Mouse (Mus musculus): ENCODE results near the gene S100a10. TPM values are rescaled to one million over a fixed set of nuclear protein-coding genes. Genes with fewer than 3 reads are reported as not detected.
A peak's percentile ranks its signal among the peaks of the same experiment; 100 is the strongest.
"Not testable (repeated sequence)": the region's sequence is repeated elsewhere in the genome, so short reads cannot be mapped to it uniquely, and the experiment has no call there.

Gene S100a10
- polyA plus RNA-seq, 1 experiment = 468 TPM

- peaks cover 5% of the 10 kb centered on the region for H3K9me3 ChIP-seq (replicated peaks; ENCODE audit: control insufficient read depth, insufficient read depth, low read length, poor library complexity, severe bottlenecking)
- peaks cover 4% of the 10 kb centered on the region for H3K4me1 ChIP-seq (ENCODE audit: control insufficient read depth, insufficient read depth, low read length)
- no peak overlapping the region for H3K9ac ChIP-seq (ENCODE audit: low read depth, poor library complexity, severe bottlenecking)
- H3K4me3 ChIP-seq (ENCODE audit: low read depth, low read length) = no peak overlapping the region
- H3K36me3 ChIP-seq (ENCODE audit: control insufficient read depth, insufficient read depth, low read length, poor library complexity, severe bottlenecking) = no peaks in the 10 kb centered on the region
- TF ChIP-seq CTCF (IDR thresholded peaks at IDR 0.05; ENCODE audit: low read depth, low read length) (no peak), POLR2A (IDR thresholded peaks at IDR 0.05; ENCODE audit: insufficient read depth, low read length) (no peak)
- no peak overlapping the region for H3K27ac ChIP-seq (ENCODE audit: insufficient read depth, low read length)
- no peaks in the 10 kb centered on the region for H3K27me3 ChIP-seq (ENCODE audit: control insufficient read depth, insufficient read depth, low read length, poor library complexity, severe bottlenecking)
Observed at GRCm38 (mm10) chr3:93597970-93598369, 43.1 kb downstream of the S100a10 start.

- Histone ChIP-seq H3K9me3 (replicated peaks; ENCODE audit: control insufficient read depth, insufficient read depth, low read length, poor library complexity, severe bottlenecking) (peaks cover 5% of the 10 kb centered on the region), H3K27ac (ENCODE audit: insufficient read depth, low read length) (no peak overlapping the region), H3K9ac (ENCODE audit: low read depth, poor library complexity, severe bottlenecking) (no peak overlapping the region), H3K36me3 (ENCODE audit: control insufficient read depth, insufficient read depth, low read length, poor library complexity, severe bottlenecking) (no peaks in the 10 kb centered on the region), H3K27me3 (ENCODE audit: control insufficient read depth, insufficient read depth, low read length, poor library complexity, severe bottlenecking) (no peaks in the 10 kb centered on the region), H3K4me1 (ENCODE audit: control insufficient read depth, insufficient read depth, low read length) (peaks cover 4% of the 10 kb centered on the region), H3K4me3 (ENCODE audit: low read depth, low read length) (no peak overlapping the region)
- TF ChIP-seq CTCF (IDR thresholded peaks at IDR 0.05; ENCODE audit: low read depth, low read length) = no peak
- no peak for TF ChIP-seq EP300 (IDR thresholded peaks at IDR 0.05; ENCODE audit: insufficient read depth, low read depth, low read length)
- no peak for TF ChIP-seq POLR2A (IDR thresholded peaks at IDR 0.05; ENCODE audit: insufficient read depth, low read length)
Observed at GRCm38 (mm10) chr3:93600206-93600605, 45.3 kb downstream of the S100a10 start.

DNA sequence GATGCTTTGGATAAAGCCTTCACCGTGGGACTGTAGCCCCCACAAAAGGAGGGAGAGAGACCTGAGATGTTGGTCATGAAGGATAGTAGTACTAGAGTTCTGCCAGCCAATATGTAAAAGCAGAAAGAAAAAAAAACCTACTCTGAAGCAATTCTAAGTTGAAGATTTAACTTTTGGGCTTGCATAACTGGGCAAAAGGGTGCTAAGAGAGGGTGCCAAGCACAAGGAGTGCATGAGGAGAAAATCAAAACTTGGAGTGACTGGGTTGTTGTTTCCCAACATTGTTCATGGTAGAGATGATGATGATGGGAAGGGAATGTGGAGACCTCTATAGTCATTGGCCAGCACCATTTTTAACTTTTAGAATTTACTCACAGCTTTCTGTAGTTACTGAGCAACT, 47.0 kb downstream of the S100a10 start:
- TF ChIP-seq CTCF (IDR thresholded peaks at IDR 0.05; ENCODE audit: low read depth, low read length) = no peak
- TF ChIP-seq EP300 (IDR thresholded peaks at IDR 0.05; ENCODE audit: insufficient read depth, low read depth, low read length) = no peak
- no peak for TF ChIP-seq POLR2A (IDR thresholded peaks at IDR 0.05; ENCODE audit: insufficient read depth, low read length)
- H3K36me3 ChIP-seq (ENCODE audit: control insufficient read depth, insufficient read depth, low read length, poor library complexity, severe bottlenecking) = no peaks in the 10 kb centered on the region

GRCm38 (mm10) chr3:93608970-93609369, 54.1 kb downstream of the S100a10 start:
- H3K9ac ChIP-seq (ENCODE audit: low read depth, poor library complexity, severe bottlenecking); H3K27ac ChIP-seq (ENCODE audit: insufficient read depth, low read length); H3K36me3 ChIP-seq (ENCODE audit: control insufficient read depth, insufficient read depth, low read length, poor library complexity, severe bottlenecking); H3K27me3 ChIP-seq (ENCODE audit: control insufficient read depth, insufficient read depth, low read length, poor library complexity, severe bottlenecking); H3K9me3 ChIP-seq (replicated peaks; ENCODE audit: control insufficient read depth, insufficient read depth, low read length, poor library complexity, severe bottlenecking); H3K4me3 ChIP-seq (ENCODE audit: low read depth, low read length); H3K4me1 ChIP-seq (ENCODE audit: control insufficient read depth, insufficient read depth, low read length): not testable (repeated sequence)
- TF ChIP-seq CTCF (IDR thresholded peaks at IDR 0.05; ENCODE audit: low read depth, low read length) = peak; percentile 55

More for the DNA sequence above, 47.0 kb downstream of the S100a10 start:
- peaks cover 5% of the 10 kb centered on the region for H3K9me3 ChIP-seq (replicated peaks; ENCODE audit: control insufficient read depth, insufficient read depth, low read length, poor library complexity, severe bottlenecking)
- H3K4me3 ChIP-seq (ENCODE audit: low read depth, low read length) = no peak overlapping the region
- H3K27ac ChIP-seq (ENCODE audit: insufficient read depth, low read length) = no peak overlapping the region
- H3K4me1 ChIP-seq (ENCODE audit: control insufficient read depth, insufficient read depth, low read length) = peaks cover 4% of the 10 kb centered on the region
- no peaks in the 10 kb centered on the region for H3K27me3 ChIP-seq (ENCODE audit: control insufficient read depth, insufficient read depth, low read length, poor library complexity, severe bottlenecking)
- no peak overlapping the region for H3K9ac ChIP-seq (ENCODE audit: low read depth, poor library complexity, severe bottlenecking)

Other genes starting within 250 kb of the S100a10 start
- gene Hrnr, start 235.3 kb upstream of the S100a10 start, polyA plus RNA-seq (2011; ENCODE audit: insufficient read depth, insufficient read length, low read depth, missing spikeins) = not detected in 2 replicates
- gene Rptn, start 161.4 kb upstream of the S100a10 start, polyA plus RNA-seq (2011; ENCODE audit: insufficient read depth, insufficient read length, low read depth, missing spikeins) = not detected in 2 replicates
- gene Tchh, start 112.8 kb upstream of the S100a10 start, polyA plus RNA-seq (2011; ENCODE audit: insufficient read depth, insufficient read length, low read depth, missing spikeins) = 1.3 and 1.6 TPM in 2 replicates
- gene Tchhl1, start 86.3 kb upstream of the S100a10 start, polyA plus RNA-seq (2011; ENCODE audit: insufficient read depth, insufficient read length, low read depth, missing spikeins) = not detected in 2 replicates
- 661 and 677 TPM in 2 replicates for gene S100a11, start 34.6 kb upstream of the S100a10 start, polyA plus RNA-seq (2011; ENCODE audit: insufficient read depth, insufficient read length, low read depth, missing spikeins)
- not detected in 2 replicates for gene Tdpoz2, start 97.6 kb downstream of the S100a10 start, polyA plus RNA-seq (2011; ENCODE audit: insufficient read depth, insufficient read length, low read depth, missing spikeins)
- gene Tdpoz1, start 121.2 kb downstream of the S100a10 start, polyA plus RNA-seq (2011; ENCODE audit: insufficient read depth, insufficient read length, low read depth, missing spikeins) = not detected in 2 replicates
- gene Gm37596, start 138.0 kb downstream of the S100a10 start, polyA plus RNA-seq (2011; ENCODE audit: insufficient read depth, insufficient read length, low read depth, missing spikeins) = 0.65 TPM in 1 of 2 replicates, not detected in the other
- not detected in 2 replicates for gene Gm5773, start 217.9 kb downstream of the S100a10 start, polyA plus RNA-seq (2011; ENCODE audit: insufficient read depth, insufficient read length, low read depth, missing spikeins)
- not detected in 2 replicates for gene Tdpoz4, start 241.3 kb downstream of the S100a10 start, polyA plus RNA-seq (2011; ENCODE audit: insufficient read depth, insufficient read length, low read depth, missing spikeins)